ENCODE assay signal across 17 mouse cellular contexts in the genomic region with DNA sequence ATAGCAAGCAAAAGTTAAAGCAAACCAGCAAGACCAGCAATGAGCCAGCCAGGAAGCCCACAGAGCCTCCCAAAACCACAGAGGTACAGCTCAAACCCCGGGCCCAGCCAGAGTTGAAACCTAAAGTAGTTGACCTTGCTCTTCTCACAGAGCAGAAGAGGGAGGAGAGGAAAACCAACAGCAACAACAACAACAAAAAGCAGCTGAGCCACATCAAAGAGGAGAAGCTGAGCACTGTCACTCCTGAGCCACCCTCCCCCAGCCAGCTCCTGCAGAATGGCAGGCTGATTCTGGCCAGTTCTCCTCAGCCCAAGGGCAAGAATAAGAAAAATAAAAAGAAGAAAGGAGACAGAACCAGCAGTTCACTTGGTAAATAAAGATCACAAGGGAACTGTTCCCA. TPM values are rescaled to one million over a fixed set of nuclear protein-coding genes. Genes with fewer than 3 reads are reported as not detected.
DNase-seq lines count a peak whose midpoint lies in the region; ATAC-seq and TF ChIP-seq lines count a peak whose summit lies in the region.
"Had no signal": no experiment of that assay in that cellular context is flagged by ENCODE, and none has a peak within 500 bp of the region (broad histone marks: within the 10 kb centered on the region; RNA-seq: fewer than 3 reads in every experiment).

No protein-coding gene starts in this region.

- ATAC-seq in kidney, postnatal 0 days (replicated peaks; ENCODE audit: low FRiP score, low read depth), result no peak
- ATAC-seq in kidney, embryonic 14.5 days (ENCODE audit: low FRiP score, low TSS enrichment), result no peak
- peak; percentile 69 for ATAC-seq in CD4-positive, CD25-positive, alpha-beta regulatory T cell, adult 4 months
- ATAC-seq in stomach, postnatal 0 days (ENCODE audit: low FRiP score, low TSS enrichment), result no peak
- ATAC-seq: hindbrain, embryonic 16.5 days; midbrain, embryonic 13.5 days had no signal

- 52% methylated on average over 1 of the region's 1 CpGs for WGBS in kidney, postnatal 0 days
- WGBS in kidney, embryonic 14.5 days, result 71% methylated on average over 1 of the region's 1 CpGs
- 0% methylated on average over 1 of the region's 1 CpGs for WGBS in thymus, adult 2 months
- WGBS in stomach, postnatal 0 days, result 93% methylated on average over 1 of the region's 1 CpGs

- no peak for TF ChIP-seq EP300 in stomach, postnatal 0 days (optimal IDR thresholded peaks at IDR 0.05)

- H3K9me3 ChIP-seq in kidney, postnatal 0 days (replicated peaks; ENCODE audit: low read length), result no peaks in the 10 kb centered on the region
- H3K9me3 ChIP-seq in kidney, embryonic 14.5 days (ENCODE audit: control insufficient read depth, low read length), result no peaks in the 10 kb centered on the region
- no peaks in the 10 kb centered on the region for H3K9me3 ChIP-seq in stomach, postnatal 0 days (ENCODE audit: control insufficient read depth, low read length)
- H3K9me3 ChIP-seq: kidney, embryonic 15.5 days; limb, embryonic 13.5 days; midbrain, embryonic 13.5 days had no signal

- no peaks in the 10 kb centered on the region for H3K27me3 ChIP-seq in kidney, postnatal 0 days (ENCODE audit: insufficient read depth, low read length)
- no peaks in the 10 kb centered on the region for H3K27me3 ChIP-seq in kidney, embryonic 14.5 days (ENCODE audit: control insufficient read depth, insufficient read depth, low read length)
- no peaks in the 10 kb centered on the region for H3K27me3 ChIP-seq in thymus, adult 2 months (ENCODE audit: control insufficient read depth, insufficient read depth, low read length)
- no peaks in the 10 kb centered on the region for H3K27me3 ChIP-seq in stomach, postnatal 0 days (ENCODE audit: control insufficient read depth, insufficient read depth, low read length)
- H3K27me3 ChIP-seq: CH12.LX; kidney, embryonic 15.5 days; limb, embryonic 13.5 days; midbrain, embryonic 13.5 days had no signal

- peaks cover 49% of the 10 kb centered on the region for H3K36me3 ChIP-seq in kidney, postnatal 0 days (ENCODE audit: insufficient read depth, low read length)
- peaks cover 79% of the 10 kb centered on the region for H3K36me3 ChIP-seq in kidney, embryonic 14.5 days (ENCODE audit: control insufficient read depth, insufficient read depth, low read length)
- H3K36me3 ChIP-seq in thymus, adult 2 months (ENCODE audit: control insufficient read depth, insufficient read depth, low read length), result peaks cover 43% of the 10 kb centered on the region
- peaks cover 34% of the 10 kb centered on the region for H3K36me3 ChIP-seq in stomach, postnatal 0 days (ENCODE audit: control insufficient read depth, insufficient read depth, low read length)

- H3K9ac ChIP-seq in kidney, postnatal 0 days (ENCODE audit: low read depth, low read length), result no peak overlapping the region
- no peak overlapping the region for H3K9ac ChIP-seq in kidney, embryonic 14.5 days (ENCODE audit: low read depth, low read length)
- H3K9ac ChIP-seq in stomach, postnatal 0 days (ENCODE audit: low read length), result no peak overlapping the region
- H3K9ac ChIP-seq: kidney, embryonic 15.5 days; limb, embryonic 13.5 days; midbrain, embryonic 13.5 days had no signal

- H3K4me3 ChIP-seq in kidney, postnatal 0 days (replicated peaks; ENCODE audit: low read depth, low read length), result no peak overlapping the region
- no peak overlapping the region for H3K4me3 ChIP-seq in kidney, embryonic 14.5 days (ENCODE audit: low read length)
- no peak overlapping the region for H3K4me3 ChIP-seq in thymus, adult 2 months (ENCODE audit: control insufficient read depth, insufficient read depth, low read length)
- H3K4me3 ChIP-seq in stomach, postnatal 0 days (ENCODE audit: low read depth, low read length), result no peak overlapping the region
- H3K4me3 ChIP-seq: kidney, embryonic 15.5 days; limb, embryonic 13.5 days; midbrain, embryonic 13.5 days; myocyte had no signal

- no peak overlapping the region for H3K4me2 ChIP-seq in kidney, postnatal 0 days (ENCODE audit: low read length)
- no peak overlapping the region for H3K4me2 ChIP-seq in kidney, embryonic 14.5 days (replicated peaks; ENCODE audit: low read depth, low read length)
- H3K4me2 ChIP-seq in stomach, postnatal 0 days (replicated peaks; ENCODE audit: low read depth), result no peak overlapping the region
- H3K4me2 ChIP-seq: heart, embryonic 11.5 days; kidney, embryonic 15.5 days; limb, embryonic 13.5 days; midbrain, embryonic 13.5 days had no signal

- no peak for TF ChIP-seq CTCF in kidney, postnatal 0 days (IDR thresholded peaks at IDR 0.05; ENCODE audit: low read depth)
- no peak for TF ChIP-seq CTCF in thymus, adult 2 months (IDR thresholded peaks at IDR 0.05; ENCODE audit: borderline replicate concordance, control insufficient read depth, extremely low read depth, insufficient read depth, low read length, poor library complexity)
- no peak for TF ChIP-seq CTCF in stomach, postnatal 0 days (IDR thresholded peaks at IDR 0.05; ENCODE audit: low read depth)

- TF ChIP-seq POLR2A in thymus, adult 2 months (IDR thresholded peaks at IDR 0.05; ENCODE audit: control insufficient read depth, extremely low read depth, insufficient read depth, low read length, poor library complexity), result no peak

- peak; percentile 20 for DNase-seq in kidney, postnatal 0 days (ENCODE audit: low spot score)
- peak; percentile 45 for DNase-seq in 416B (ENCODE audit: low read depth)
- DNase-seq in thymus, adult 2 months, result peak; percentile 60
- no peak for DNase-seq in right cerebral cortex, adult 18-20 months
- no peak for DNase-seq in stomach, postnatal 0 days (ENCODE audit: low spot score)
- DNase-seq: cerebellum, postnatal 36 days; gastrocnemius, postnatal 14 days; lung, adult 2 months had no signal

- no peaks in the 10 kb centered on the region for H3K4me1 ChIP-seq in kidney, postnatal 0 days (replicated peaks; ENCODE audit: insufficient read depth, low read length)
- H3K4me1 ChIP-seq in kidney, embryonic 14.5 days (ENCODE audit: control insufficient read depth, insufficient read depth, low read length), result no peaks in the 10 kb centered on the region
- H3K4me1 ChIP-seq in thymus, adult 2 months (replicated peaks; ENCODE audit: control insufficient read depth, insufficient read depth, low read length), result peaks cover 11% of the 10 kb centered on the region
- H3K4me1 ChIP-seq in stomach, postnatal 0 days (replicated peaks; ENCODE audit: control insufficient read depth, insufficient read depth), result no peaks in the 10 kb centered on the region
- H3K4me1 ChIP-seq: kidney, embryonic 15.5 days; limb, embryonic 13.5 days; midbrain, embryonic 13.5 days had no signal

- no peak overlapping the region for H3K27ac ChIP-seq in kidney, postnatal 0 days
- H3K27ac ChIP-seq in kidney, embryonic 14.5 days (ENCODE audit: low read depth, low read length), result no peak overlapping the region
- peak overlapping the region; percentile 25; the same call in 1 of the 2 replicates for H3K27ac ChIP-seq in thymus, adult 2 months (ENCODE audit: control insufficient read depth, insufficient read depth, low read length)
- no peak overlapping the region for H3K27ac ChIP-seq in stomach, postnatal 0 days (replicated peaks)
- H3K27ac ChIP-seq: kidney, embryonic 15.5 days; limb, embryonic 13.5 days; midbrain, embryonic 13.5 days had no signal

RNA-seq across cellular contexts. Expression of gene Tnip2, which starts 47.7 kb away (rescaled TPM):
- polyA plus RNA-seq in kidney, postnatal 0 days (2015; fragmentation: Nextera tagmentation; extraction: Ambion mirVana), result 16.5 and 17.6 TPM in 2 replicates
- 10.8 and 16.1 TPM in 2 replicates for polyA plus RNA-seq in kidney, embryonic 14.5 days (2014; fragmentation: Nextera tagmentation; extraction: Ambion mirVana)
- polyA plus RNA-seq in CD4-positive, CD25-positive, alpha-beta regulatory T cell, adult 4 months (2017; shearing (Covaris generic)), result 10 to 100 TPM; 26.9 to 31.4 TPM
- 19.8 and 22.0 TPM in 2 replicates for polyA plus RNA-seq in thymus, adult 2 months (2012; rRNA removed)
- 16.2 and 17.7 TPM in 2 replicates for polyA plus RNA-seq in stomach, postnatal 0 days (2015; fragmentation: Nextera tagmentation; extraction: Ambion mirVana)

RNA-seq across cellular contexts. Expression of gene Sh3bp2, which starts 59.6 kb away (rescaled TPM):
- 6.2 and 8.9 TPM in 2 replicates for polyA plus RNA-seq in kidney, postnatal 0 days (2015; fragmentation: Nextera tagmentation; extraction: Ambion mirVana)
- polyA plus RNA-seq in kidney, embryonic 14.5 days (2014; fragmentation: Nextera tagmentation; extraction: Ambion mirVana), result 9.0 and 11.1 TPM in 2 replicates
- polyA plus RNA-seq in CD4-positive, CD25-positive, alpha-beta regulatory T cell, adult 4 months (2017; shearing (Covaris generic)), result 10 to 100 TPM in 1 of 2 experiments, 1 to 10 TPM in 1; 6.0 to 18.6 TPM
- polyA plus RNA-seq in thymus, adult 2 months (2012; rRNA removed), result 33.8 and 40.6 TPM in 2 replicates
- 4.2 and 4.9 TPM in 2 replicates for polyA plus RNA-seq in stomach, postnatal 0 days (2015; fragmentation: Nextera tagmentation; extraction: Ambion mirVana)

Comparison
In these comparisons a context has a peak if more than half of its experiments do, and no peak if none do; other contexts are left out.
1. DNase-seq: peak in kidney, postnatal 0 days (single experiment), 416B (single experiment) and thymus, adult 2 months (single experiment); none in right cerebral cortex, adult 18-20 months (single experiment) and stomach, postnatal 0 days (single experiment).